Mouse (Mus musculus): ENCODE measurements around the gene Fam228a. TPM values are rescaled to one million over a fixed set of nuclear protein-coding genes. Genes with fewer than 3 reads are reported as not detected.

Fam228a gene
- 0.05 and 0.24 TPM in 2 replicates for polyA plus RNA-seq (2015; fragmentation: Nextera tagmentation; extraction: Ambion mirVana)

DNA sequence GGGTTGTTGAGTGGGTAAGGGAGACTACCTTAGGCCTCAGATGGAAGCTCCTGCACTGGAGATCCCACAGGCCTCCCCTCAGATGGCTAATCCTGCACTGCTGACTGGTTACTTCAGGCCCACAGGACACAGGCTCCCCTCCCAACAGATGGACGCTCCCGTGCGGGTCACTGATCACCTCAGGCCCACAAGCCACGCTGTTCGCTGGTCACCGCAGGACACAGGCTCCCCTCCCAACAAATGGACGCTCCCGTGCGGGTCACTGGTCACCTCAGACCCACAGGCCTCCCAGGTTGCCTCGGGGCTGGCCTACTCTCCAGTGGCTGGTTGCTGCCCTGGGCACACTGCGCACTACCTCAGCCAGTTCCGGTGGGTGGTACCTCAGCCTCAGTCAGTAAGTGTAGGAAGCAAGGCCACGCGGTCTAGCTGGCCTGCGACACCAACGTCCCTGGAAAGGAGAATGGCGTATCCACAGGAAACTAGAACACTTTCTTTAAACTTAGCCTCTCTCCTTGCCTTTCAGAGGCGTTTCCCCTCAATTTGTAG, at the start of gene Fam228a:
Gene Fam228a (minus strand): TSS at position 400 of the 546 bp plus-strand sequence.

DNA sequence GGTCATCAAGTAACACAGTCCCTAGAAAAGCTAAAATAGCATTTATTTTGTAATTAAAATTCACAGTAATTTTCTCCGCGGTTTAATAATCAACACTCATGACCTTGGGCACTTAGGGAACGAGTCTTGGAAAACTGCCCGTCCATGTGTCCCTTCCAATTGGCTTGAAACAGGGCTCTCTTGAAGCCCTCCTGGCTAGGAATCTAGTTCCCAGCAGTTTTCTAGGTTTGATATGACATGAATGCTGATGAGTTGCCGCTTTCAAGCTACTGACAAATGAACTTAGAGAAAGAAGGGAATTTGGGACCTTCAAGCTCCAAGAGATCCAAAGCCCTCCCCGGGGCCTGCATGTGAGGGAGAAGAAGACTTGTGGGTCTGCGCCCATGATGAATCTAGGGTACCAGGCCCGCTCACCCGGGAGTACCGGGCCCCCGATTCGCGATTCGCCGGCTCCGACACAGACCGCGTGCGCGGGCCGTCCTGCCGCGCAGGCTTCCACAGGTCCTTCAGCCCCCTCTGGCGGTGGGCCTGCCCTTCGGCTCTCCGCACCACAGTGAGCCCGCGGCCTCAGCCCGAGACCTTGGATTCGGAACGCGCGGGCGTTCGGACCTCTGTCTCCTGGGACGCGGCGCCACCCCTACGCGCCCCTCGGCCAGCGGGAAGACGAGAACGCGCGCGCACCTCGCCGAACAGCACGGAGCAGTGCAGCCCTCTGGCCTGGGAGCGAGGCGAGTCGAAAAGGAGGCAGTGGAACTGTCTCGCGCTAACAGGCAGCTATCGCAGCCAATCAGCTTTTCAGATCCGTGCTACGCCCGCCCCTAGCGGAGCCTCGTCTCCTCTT, 30.5 kb upstream of the Fam228a start, which contains the start of the genes Pfn4 and Fam228b:
Gene Pfn4 (plus strand): TSS at position 531 of the 841 bp plus-strand sequence.
Gene Fam228b (minus strand): TSS at position 776 of the 841 bp plus-strand sequence.

Other genes starting within 250 kb of the Fam228a start
- 30.4 and 31.6 TPM in 2 replicates for gene Itsn2, start 145.8 kb downstream of the Fam228a start, polyA plus RNA-seq (2015; fragmentation: Nextera tagmentation; extraction: Ambion mirVana)
- not detected in 2 replicates for gene Gm3625, start 145.5 kb downstream of the Fam228a start, polyA plus RNA-seq (2015; fragmentation: Nextera tagmentation; extraction: Ambion mirVana)
- gene Pfn4, start 30.6 kb upstream of the Fam228a start, polyA plus RNA-seq (2015; fragmentation: Nextera tagmentation; extraction: Ambion mirVana) = 1.7 and 1.8 TPM in 2 replicates
- 1.3 and 1.5 TPM in 2 replicates for gene Fam228b, start 30.8 kb upstream of the Fam228a start, polyA plus RNA-seq (2015; fragmentation: Nextera tagmentation; extraction: Ambion mirVana)
- gene Sf3b6, start 79.1 kb upstream of the Fam228a start, polyA plus RNA-seq (2015; fragmentation: Nextera tagmentation; extraction: Ambion mirVana) = 284 and 288 TPM in 2 replicates
- gene Fkbp1b, start 103.2 kb upstream of the Fam228a start, polyA plus RNA-seq (2015; fragmentation: Nextera tagmentation; extraction: Ambion mirVana) = 3.7 and 4.4 TPM in 2 replicates
- gene Wdcp, start 104.9 kb upstream of the Fam228a start, polyA plus RNA-seq (2015; fragmentation: Nextera tagmentation; extraction: Ambion mirVana) = 17.4 and 21.3 TPM in 2 replicates
- gene Mfsd2b, start 135.9 kb upstream of the Fam228a start, polyA plus RNA-seq (2015; fragmentation: Nextera tagmentation; extraction: Ambion mirVana) = 70.9 and 72.7 TPM in 2 replicates
- 37.5 and 43.0 TPM in 2 replicates for gene Ubxn2a, start 169.3 kb upstream of the Fam228a start, polyA plus RNA-seq (2015; fragmentation: Nextera tagmentation; extraction: Ambion mirVana)
- 11.1 and 11.6 TPM in 2 replicates for gene Atad2b, start 178.9 kb upstream of the Fam228a start, polyA plus RNA-seq (2015; fragmentation: Nextera tagmentation; extraction: Ambion mirVana)

Measured in spleen, postnatal 0 days (tissue).